Mouse (Mus musculus) small intestine, adult 2 months (tissue): ENCODE data around the gene Acly. TPM values are rescaled to one million over a fixed set of nuclear protein-coding genes. Genes with fewer than 3 reads are reported as not detected.

Experiments
- H3K27ac ChIP-seq: fragments of 200-500 bp; 2 replicates; pipeline ENCODE4 v1.5.1; 2012; ENCODE audit warnings: low read depth, low read length, control low read depth, inconsistent platforms; ENCODE audit not compliant: insufficient read depth
- H3K27me3 ChIP-seq: fragments of 200-500 bp; 2 replicates; pipeline ENCODE4 v1.6.1; 2012; ENCODE audit warnings: mild to moderate bottlenecking, moderate library complexity, low read length, inconsistent platforms; ENCODE audit not compliant: control insufficient read depth, insufficient read depth
- H3K36me3 ChIP-seq: fragments of 200-500 bp; 2 replicates; pipeline ENCODE4 v1.6.1; 2012; ENCODE audit warnings: mild to moderate bottlenecking, low read length, control low read depth, inconsistent platforms; ENCODE audit not compliant: control insufficient read depth, insufficient read depth
- H3K4me1 ChIP-seq: fragments of 200-500 bp; 2 replicates; pipeline ENCODE4 v1.6.1; 2012; ENCODE audit warnings: low read length, inconsistent platforms, mixed read lengths; ENCODE audit not compliant: control insufficient read depth, insufficient read depth, insufficient read length
- H3K4me3 ChIP-seq: fragments of 200-500 bp; 2 replicates; pipeline ENCODE4 v1.5.1; 2012; ENCODE audit warnings: low read depth, mild to moderate bottlenecking, control low read depth, inconsistent platforms, low read length, moderate library complexity
- CTCF ChIP-seq: fragments of 200-500 bp; IDR thresholded peaks from 2 replicates; pipeline ENCODE4 v1.5.1; 2012; ENCODE audit warnings: low read depth, mild to moderate bottlenecking, control low read depth, inconsistent platforms, low read length, moderate library complexity, mixed read lengths; ENCODE audit not compliant: insufficient replicate concordance, insufficient read length; ENCODE audit errors: extremely low read depth
- POLR2A ChIP-seq: fragments of 200-500 bp; IDR thresholded peaks from 2 replicates; pipeline ENCODE4 v1.6.1; 2012; ENCODE audit warnings: low read depth, mild to moderate bottlenecking, control low read depth, inconsistent platforms, low read length, moderate library complexity
- WGBS: fragments of 180-500 bp; shearing (Covaris S2); methylation state at CpG from one replicate; pipeline ENCODE4 v1.1.7; 2018; 5-methylcytosine and 5-hydroxymethylcytosine counted together
- polyA plus RNA-seq: library from polyadenylated mRNA; depleted of rRNA; stranded (reverse); fragments of >200 nt; gene quantifications from 2 replicates; pipeline ENCODE4 v1.2.3, GENCODE M21; 2012

The Acly gene
- polyA plus RNA-seq, 1 experiment: 21.7 TPM

- Histone ChIP-seq H3K27ac (no peak overlapping the region), H3K27me3 (no peaks in the 10 kb centered on the region), H3K4me1 (peaks cover 3% of the 10 kb centered on the region; the same call in 1 of the 2 replicates), H3K4me3 (peak overlapping the region; percentile 91), H3K36me3 (no peaks in the 10 kb centered on the region; the same call in 1 of the 2 replicates)
- WGBS: 4% methylated on average over 30 of the region's 30 CpGs
- no peak for TF ChIP-seq POLR2A
- TF ChIP-seq CTCF: no peak
Observed at GRCm38 (mm10) chr11:100471352-100472196, 56.2 kb downstream of the Acly start.

- Histone ChIP-seq H3K4me1 (no peaks in the 10 kb centered on the region), H3K36me3 (peaks cover 16% of the 10 kb centered on the region), H3K4me3 (no peak overlapping the region), H3K27ac (no peak overlapping the region), H3K27me3 (no peaks in the 10 kb centered on the region)
- no peak for TF ChIP-seq CTCF
- no peak for TF ChIP-seq POLR2A
- 89% methylated on average over 1 of the region's 1 CpGs for WGBS
Observed at GRCm38 (mm10) chr11:100465833-100466232, 62.0 kb downstream of the Acly start.

DNA sequence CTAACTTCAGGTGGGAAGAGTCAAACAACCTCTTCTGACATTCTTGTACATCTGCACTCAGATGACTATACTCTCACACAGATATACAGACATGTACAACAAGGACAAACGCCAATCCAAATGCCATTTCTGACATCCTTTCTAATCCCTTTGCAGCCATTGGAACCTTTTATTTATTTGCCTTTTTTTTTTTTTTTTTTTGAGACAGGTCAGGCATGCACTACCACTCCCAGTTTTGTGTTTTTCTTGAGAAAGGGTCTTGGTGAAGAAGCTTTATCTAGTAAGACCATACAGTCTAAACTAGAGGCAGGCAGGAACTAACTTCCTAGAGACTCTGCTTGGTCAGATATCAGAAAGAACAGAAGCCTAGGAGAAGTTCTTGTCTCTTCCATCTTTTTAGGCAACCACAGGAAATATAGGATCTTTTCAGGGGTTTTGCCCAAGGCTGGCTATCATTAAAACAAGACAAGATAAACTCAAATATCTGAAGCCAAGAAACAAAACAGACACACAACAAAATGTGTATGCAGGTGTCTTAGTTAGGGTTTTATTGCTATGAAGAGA lies 62.5 kb downstream of the Acly start:
- Histone ChIP-seq H3K36me3 (peaks cover 18% of the 10 kb centered on the region), H3K4me3 (no peak overlapping the region), H3K27ac (no peak overlapping the region), H3K4me1 (no peaks in the 10 kb centered on the region), H3K27me3 (no peaks in the 10 kb centered on the region)
- WGBS: 86% methylated on average over 1 of the region's 1 CpGs
- TF ChIP-seq POLR2A: no peak
- TF ChIP-seq CTCF: no peak

DNA sequence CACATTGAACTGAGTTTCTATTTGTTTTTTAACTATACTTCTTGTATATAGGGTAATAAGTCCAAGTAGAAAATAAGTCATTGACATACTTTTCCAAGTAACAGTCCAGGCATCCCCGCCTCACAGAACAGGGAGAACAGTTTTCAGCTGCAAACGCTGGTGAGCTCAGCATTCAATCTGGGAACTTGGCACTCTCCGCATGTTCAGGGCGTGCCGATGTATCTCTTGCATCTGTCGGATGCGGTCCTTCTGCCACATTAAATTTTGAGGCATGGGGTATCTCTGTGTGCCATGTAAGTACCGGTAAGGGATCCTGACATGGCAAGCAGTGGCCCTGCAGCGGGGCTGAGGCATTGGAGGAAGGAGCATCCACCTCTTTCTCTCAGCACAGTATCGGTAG lies 65.1 kb downstream of the Acly start:
- no peaks in the 10 kb centered on the region for H3K4me1 ChIP-seq
- H3K36me3 ChIP-seq: peaks cover 18% of the 10 kb centered on the region
- 90% methylated on average over 10 of the region's 10 CpGs for WGBS
- H3K4me3 ChIP-seq: no peak overlapping the region
- H3K27me3 ChIP-seq: no peaks in the 10 kb centered on the region
- TF ChIP-seq CTCF (no peak), POLR2A (no peak)
- no peak overlapping the region for H3K27ac ChIP-seq

- H3K4me1 ChIP-seq: no peaks in the 10 kb centered on the region
- peaks cover 12% of the 10 kb centered on the region for H3K36me3 ChIP-seq
- WGBS: 37% methylated on average over 5 of the region's 5 CpGs
- H3K4me3 ChIP-seq: no peak overlapping the region
- no peak overlapping the region for H3K27ac ChIP-seq
- no peak for TF ChIP-seq CTCF
- TF ChIP-seq POLR2A: no peak
- H3K27me3 ChIP-seq: no peaks in the 10 kb centered on the region
Observed at GRCm38 (mm10) chr11:100457711-100458110, 70.1 kb downstream of the Acly start.

DNA sequence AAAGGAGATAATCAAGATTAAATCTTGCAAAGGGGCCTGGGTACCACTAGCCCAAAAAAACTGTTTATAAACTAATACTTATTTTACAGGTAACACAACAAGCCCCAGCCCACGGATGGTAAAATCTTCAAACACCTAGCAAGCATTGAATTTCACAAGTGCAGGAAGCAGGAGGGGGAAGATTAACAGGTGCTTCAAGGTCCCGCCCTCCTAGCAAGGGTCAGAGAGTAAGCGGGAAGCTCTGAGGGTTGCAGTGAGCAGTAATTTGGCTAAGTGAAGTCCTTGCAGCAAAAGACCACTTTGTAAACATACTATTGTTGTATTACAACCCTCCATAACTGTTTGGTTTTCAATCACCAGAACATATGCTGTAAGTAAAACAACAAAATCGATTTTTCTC lies 70.6 kb downstream of the Acly start:
- Histone ChIP-seq H3K4me1 (no peaks in the 10 kb centered on the region), H3K27ac (no peak overlapping the region), H3K4me3 (no peak overlapping the region), H3K36me3 (peaks cover 10% of the 10 kb centered on the region), H3K27me3 (no peaks in the 10 kb centered on the region)
- no peak for TF ChIP-seq POLR2A
- TF ChIP-seq CTCF: no peak
- 35% methylated on average over 4 of the region's 4 CpGs for WGBS

DNA sequence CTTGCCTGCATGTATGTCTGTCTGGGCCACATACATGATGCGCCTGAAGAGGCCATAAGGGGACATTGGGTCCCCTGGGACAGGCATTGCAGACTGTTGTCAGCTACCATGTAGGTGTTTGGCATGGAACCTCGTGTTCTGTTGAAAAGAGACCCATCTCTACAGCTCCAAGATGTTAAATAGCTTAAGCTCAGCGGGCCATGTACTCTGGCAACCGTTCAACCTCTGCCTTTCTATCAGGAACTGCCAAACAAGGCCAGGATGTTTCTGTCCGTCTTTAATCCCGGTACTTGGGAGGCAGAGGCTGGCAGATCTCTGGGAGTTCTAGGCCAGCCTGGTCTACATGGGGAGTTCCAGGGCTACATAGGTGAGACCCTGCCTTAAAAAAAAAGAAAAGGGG lies 85.2 kb downstream of the Acly start:
- TF ChIP-seq CTCF (no peak), POLR2A (no peak)
- Histone ChIP-seq H3K4me3 (no peak overlapping the region), H3K4me1 (peaks cover 4% of the 10 kb centered on the region; the same call in 1 of the 2 replicates), H3K36me3 (no peaks in the 10 kb centered on the region), H3K27me3 (no peaks in the 10 kb centered on the region), H3K27ac (no peak overlapping the region)
- 86% methylated on average over 6 of the region's 6 CpGs for WGBS
